Mouse (Mus musculus): ENCODE measurements around the gene Catsperg1.
"Not testable (repeated sequence)": the region's sequence is repeated elsewhere in the genome, so short reads cannot be mapped to it uniquely, and the experiment has no call there.

The Catsperg1 gene

DNA sequence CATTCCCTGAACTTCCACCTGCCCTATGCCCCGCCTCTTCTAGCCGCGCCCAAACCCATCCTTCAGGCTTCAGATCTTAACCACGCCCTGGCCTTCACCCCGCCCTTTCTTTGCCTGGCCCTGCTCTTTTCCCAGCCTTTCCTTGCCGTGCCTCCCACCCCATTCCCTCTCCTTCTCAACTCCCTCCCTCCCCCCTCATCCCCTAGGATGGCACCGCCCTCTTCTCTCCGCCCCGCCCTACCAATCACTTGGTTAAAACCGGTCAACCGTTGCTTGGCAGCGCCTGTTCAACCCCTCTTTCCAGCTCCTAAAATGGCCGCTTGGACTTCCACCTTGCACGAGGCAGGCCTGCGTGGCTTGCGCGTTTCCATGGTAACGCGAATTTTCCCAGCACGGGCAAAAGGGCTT, at the start of gene Catsperg1:
TSS of gene Catsperg1 (minus strand) at position 361 of the 408 bp plus-strand sequence.
- DNase-seq (ENCODE audit: low spot score): no peak

DNA sequence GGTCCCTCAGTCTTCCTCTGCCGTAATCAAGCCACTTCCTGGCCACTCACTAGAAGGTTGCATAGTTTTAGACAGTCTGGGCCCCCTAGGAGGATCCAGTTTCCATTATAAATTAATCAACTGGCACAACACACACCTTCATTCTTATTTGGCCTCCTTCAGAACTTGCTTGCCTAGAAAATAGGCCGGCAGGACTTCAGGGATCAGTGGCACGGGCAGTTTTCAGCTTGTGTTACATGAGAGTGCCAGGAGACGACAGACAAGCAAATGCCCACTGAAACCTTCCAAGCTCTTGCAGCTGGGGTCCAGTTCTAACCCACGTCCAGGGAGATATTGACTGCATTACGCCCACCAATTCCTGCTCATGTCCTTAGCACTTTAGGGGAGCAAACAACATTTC, 48.3 kb upstream of the Catsperg1 start:
- no peak for DNase-seq (ENCODE audit: low spot score)

DNA sequence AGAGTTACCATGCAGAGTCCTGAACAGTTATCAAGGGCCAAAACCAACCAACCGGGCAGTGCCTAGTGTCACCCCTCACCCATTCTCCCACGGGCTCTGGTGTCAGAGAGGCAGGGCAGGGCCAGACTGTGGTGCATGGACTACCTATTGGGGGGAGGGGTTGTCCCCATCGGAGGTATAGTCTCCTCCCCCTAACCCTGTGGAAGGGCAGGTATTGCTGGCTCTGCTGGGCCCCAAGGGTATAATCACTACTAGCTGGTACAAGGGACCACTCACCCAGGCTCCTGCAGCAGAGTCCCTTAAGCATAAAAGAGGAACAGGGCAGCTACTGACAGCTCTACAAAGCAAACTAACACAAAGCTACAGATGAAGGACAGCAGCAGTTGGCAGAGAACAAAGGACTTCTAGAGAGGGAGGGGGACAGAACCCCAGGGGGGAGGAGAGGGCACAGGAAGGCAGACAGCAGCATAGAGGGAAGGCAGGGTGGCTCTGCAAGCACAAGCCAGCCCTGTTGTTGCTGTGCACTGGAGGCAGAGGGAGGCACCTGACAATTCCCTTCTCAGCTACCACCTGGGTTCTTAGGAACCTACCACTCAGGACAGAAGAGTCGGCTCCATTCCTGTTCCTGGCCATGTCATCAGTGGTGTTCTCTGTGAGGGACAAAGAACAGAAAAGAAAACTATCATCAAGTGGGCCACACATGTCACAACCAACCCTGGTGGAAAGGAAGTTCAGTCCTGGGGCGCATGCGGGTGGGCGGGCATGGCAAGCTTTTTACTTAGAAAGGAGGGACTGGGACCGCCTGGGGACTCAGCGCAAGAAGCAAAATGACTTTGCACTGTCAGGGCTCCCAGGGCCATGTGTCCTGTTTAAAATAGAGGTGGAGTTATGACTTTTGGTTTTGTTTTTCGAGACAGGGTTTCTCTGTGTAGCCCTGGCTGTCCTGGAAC, 46.2 kb upstream of the Catsperg1 start:
- DNase-seq (ENCODE audit: low spot score): no peak

DNA sequence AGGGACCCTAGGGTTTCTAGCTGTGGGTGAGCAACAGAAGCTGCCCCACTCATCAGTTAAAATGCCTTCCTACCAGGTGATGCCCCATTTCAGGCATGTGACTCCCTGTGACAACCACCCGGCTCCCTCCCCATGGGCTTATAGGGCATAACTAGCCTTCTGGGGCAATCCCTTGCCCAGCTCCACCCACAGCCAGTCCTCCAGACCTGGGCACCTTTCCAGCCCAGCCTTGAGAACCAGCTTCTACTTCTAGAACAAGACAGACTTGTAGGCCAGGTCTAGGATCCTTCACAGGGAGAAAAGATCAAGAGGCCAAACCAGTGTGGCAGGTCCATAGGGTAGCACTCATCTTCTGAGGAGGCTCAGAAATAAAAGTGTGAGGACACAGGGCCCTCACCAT, 43.5 kb upstream of the Catsperg1 start:
- no peak for DNase-seq (ENCODE audit: low spot score)

DNA sequence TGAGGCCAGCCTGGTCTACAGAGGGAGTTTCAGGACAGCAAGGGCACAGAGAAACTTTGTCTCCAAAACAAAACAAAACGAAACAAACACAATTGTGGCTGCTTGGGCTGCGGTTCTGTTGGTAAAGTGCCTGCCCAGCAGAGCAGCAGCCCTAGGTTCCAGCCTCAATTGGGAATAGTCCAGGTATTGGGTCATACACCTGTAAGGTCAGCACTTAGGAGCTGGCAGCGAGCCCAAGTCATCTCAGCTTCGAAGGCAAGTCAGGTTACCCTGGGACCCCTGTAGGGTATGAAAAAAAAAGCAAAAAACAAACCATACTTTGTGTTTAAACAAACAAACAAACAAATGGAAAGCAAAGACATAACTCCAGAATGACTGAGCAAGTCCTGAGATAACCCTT, 42.0 kb upstream of the Catsperg1 start:
- DNase-seq (ENCODE audit: low spot score): no peak

DNA sequence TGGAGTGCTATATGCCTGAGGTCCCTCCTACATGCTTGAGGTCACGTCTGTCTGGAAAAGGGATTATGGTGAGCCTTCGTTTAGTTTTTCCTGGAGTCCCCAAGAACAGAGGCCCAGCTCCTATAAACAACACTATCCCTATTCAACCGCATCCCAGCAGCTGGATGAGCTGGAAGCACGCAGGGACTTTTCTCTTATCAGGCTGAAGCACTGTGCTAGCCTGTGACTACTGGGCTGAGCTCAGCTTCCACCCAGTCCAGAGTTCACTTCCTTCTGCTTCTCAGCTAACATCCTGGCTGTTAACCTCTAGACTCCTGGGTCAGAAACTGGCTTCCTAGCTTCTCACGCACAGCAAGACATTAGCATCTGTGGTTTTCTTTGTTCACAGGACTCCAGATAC, 40.0 kb upstream of the Catsperg1 start:
- DNase-seq (ENCODE audit: low spot score): no peak

DNA sequence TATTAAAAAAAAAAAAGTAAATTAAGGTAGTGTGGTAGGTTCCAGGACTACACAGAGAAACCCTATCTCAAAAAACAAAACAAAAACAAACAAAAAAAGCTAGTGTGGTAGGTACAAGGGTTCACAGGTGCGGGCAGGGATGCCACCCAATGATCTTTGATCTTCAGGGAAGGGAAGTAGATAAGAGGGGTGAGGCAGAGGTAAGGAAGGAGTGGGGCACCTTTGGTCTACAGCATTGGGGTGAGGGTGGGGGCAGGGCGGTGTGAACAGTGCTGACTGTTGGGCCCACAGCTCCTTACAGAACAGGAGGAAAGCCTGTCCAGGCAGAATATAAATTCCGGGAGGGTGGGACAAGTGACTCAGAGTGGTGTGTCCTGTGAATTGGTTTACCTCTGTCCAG, 37.3 kb upstream of the Catsperg1 start:
- DNase-seq (ENCODE audit: low spot score): no peak

DNA sequence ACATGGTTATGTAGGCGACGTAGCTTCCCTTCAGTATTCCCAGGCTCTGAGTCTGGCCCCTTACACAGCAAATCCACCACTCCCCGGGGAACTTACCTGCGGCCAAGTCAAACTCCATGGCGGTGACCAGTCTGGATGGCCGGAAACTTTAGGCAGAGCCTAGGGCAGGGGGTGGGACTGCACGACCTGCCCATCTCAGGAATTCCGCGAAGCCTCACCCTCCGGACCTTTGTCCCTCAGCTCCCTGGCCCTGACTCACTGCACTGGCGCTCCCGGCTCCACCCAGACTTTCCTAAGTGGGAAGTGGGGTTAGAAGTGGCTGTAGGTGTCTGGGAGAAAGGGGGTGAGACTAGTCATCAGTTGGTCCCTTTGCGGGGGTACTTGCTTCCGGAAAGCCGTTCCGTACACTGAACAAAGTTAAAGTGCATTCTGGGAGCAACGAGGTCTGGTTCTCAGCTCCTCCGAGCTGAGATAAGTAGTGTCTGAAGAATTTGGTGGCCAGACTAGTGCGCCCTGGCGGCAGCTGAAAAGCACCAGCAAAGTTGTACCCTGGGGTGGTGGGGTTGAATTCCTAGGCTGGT, 34.5 kb upstream of the Catsperg1 start, which contains the start of gene 2200002D01Rik:
TSS of gene 2200002D01Rik (minus strand) at position 206 of the 581 bp plus-strand sequence.
- no peak for DNase-seq (ENCODE audit: low spot score)

DNA sequence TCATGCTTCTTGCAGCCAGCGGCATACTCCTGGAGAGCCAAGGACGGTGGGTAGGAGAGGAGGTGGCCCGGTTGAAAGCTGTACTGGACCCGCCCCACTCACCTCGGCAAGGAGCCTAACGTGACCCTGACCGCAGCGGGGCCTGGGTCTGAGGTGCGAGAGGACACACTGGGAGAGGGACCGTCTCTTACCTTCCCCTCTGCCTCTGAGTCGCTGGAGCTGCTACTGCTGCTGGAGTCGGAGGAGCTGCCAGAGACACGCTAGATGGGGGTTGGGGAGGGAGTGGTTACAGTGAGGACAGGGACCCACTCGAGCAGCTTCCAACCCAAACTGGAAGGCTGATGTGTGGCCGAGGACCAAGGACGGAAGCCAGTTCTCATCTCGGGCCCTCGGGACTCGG, 33.9 kb upstream of the Catsperg1 start:
- no peak for DNase-seq (ENCODE audit: low spot score)

DNA sequence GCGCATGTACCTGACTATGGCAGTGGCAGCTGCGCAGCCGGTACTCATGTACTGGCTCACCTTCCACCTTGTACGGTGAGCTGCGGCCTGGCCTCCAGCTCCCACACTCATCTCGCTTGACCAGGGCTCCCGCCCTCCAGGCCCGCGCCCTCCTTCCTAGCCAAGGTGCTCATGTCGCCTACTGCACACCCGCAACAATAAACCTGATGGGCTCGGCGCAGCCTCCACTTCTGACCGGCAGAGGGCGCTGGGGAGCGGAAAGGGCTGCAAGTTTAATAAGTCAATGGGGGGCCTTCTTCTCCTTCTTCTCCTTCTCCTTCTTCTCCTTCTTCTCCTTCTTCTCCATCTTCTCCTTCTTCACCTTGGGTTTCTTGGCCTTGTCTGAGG, 33.5 kb upstream of the Catsperg1 start:
- peak; percentile 65 for DNase-seq (ENCODE audit: low spot score)

DNA sequence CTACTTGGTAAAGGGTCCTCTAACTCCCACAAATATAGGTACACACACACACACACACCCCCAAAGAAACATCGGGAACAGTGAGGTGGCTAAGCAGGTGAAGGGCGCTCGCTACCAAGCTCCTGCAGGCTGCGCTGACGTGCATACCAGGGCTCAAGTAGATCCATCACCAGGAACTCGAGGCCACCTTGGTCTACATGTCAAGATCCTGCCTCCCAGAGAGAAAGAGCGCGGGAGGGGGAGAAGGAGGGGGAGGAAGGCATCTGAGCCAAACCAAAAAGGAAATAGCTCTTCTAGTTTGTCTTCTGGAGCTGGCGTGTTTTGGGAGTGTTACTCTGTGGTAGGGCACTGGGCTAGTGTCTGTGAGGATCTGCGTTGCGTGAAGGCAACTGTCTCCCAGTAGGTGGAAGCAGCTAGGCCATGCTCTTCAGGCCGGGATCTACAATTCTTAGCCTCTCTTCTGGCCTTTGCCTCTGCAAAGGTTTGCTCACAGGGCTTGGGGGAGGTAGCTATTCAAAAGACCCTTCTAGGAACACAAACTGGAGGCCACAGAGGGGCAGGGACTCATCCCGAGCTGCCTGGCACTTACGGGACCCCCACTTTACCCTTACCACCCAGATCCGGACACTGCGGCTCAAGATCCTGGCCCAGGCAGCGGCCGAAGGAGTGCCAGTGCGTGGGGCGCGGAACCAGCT, 32.9 kb upstream of the Catsperg1 start:
- no peak for DNase-seq (ENCODE audit: low spot score)

DNA sequence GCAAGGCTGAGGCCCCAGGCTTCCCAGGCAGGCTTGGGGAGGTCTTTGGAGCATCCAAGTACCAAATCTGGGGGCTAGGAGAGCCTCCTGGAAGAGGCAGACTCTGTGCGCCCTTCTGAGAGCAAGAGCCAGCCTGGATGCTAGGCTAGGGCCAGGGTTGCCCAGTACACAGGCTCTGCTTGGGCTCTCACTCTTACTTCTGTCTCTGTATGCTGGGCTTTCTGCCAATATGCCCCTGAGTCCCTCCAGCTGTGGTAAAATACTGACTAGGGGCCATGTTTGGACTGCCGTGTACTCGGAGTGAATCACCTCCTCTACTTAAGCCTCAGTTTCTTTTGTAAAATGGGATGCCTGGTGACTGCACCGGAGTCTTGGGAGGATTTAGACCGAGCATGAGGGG, 32.2 kb upstream of the Catsperg1 start:
- DNase-seq (ENCODE audit: low spot score): no peak

DNA sequence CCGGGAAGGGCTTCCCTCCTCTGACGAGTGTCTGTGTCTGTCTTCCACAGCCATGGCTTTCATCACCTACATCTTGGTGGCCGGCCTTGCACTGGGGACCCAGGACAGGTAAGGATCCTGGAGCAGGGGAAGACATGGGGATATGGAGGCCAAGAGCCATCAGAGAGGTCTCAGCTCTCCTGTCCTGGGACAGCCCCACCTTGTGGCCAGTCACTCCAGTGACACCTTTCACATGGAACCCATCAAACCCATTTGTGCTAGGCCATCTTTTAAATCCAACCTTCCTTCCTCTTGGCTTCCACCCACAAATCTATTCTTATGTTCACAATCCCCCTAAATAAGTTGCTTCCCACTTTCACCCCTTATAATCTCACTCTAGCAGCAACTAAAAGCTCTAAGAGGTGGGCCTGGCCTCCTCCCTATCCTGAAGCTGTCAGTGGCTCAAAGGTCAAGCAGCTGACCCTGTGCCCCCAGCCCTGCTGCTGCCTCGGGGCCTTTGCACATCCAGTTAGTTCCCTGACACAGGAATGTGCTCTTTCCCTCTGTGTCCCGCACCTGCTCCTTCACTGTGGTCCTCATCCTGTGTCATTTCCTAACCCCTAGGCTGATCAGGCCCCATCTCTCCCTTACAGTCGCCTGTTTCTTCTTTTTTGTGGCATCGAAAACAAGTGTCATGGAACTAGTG, 31.0 kb upstream of the Catsperg1 start:
- no peak for DNase-seq (ENCODE audit: low spot score)

DNA sequence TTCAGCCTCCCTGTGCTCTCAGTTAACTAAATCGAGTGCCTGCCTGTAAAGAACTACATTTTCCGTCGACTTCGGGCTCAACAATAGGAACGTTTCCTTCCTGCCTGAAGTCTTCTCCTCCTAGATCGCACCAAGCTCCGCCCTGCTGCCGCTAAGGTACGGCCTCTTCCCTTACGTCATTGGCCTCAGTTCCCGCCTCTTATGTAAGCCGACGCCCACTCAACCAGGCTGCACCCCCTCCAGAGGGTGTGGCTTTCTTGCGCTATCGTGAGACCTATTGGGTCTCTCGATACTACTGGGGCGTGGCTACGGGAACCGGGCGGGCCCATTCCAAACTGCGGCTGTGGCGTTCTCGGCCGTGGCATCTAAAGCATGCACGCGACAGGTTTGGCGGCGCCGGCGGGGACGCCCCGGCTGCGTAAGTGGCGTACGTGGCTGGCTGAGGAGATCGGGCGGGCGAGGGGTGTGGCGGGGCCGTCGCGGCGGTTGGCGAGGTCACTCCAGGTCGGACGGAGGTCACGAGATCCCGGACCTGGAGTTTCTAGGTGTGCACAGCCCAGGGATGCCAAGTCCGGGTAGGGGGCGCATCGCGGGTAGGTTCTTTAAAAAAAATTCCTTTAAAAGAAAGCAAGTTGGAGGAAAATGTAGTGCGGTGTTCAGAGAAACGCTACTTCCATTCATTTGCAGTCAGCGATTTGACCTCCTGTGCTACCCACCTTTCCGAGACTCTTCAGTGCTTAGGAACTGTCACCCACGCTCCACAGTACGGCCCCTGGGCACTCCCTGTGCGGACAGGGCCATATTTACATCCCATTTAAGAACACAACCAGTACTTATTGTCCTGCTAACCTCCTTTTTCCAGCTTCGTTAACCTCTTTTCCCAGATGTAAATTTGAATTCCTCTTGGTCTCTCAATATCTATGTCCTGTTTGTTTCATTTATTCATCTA, 24.5 kb upstream of the Catsperg1 start, which contains the start of gene Yif1b:
TSS of gene Yif1b (plus strand) at position 311 of the 949 bp plus-strand sequence.
- DNase-seq (ENCODE audit: low spot score): peak; percentile 99

DNA sequence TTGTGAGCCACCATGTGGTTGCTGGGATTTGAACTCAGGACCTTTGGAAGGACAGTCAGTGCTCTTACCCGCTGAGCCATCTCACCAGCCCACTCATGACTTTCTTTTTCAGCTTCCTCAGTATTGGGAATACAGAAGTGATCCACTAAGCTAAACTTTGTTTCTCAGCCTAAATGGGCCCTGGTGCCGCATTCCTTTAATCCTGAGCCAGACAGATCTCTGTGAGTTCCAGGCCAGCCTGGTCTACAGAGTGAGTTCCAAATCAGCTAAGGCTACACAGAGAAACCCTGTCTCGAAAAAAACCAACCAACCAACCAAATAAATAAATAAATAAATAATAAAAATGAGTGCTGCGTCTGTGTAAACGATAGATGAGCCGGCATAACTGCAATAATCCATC, 23.8 kb upstream of the Catsperg1 start:
- DNase-seq (ENCODE audit: low spot score): not testable (repeated sequence)

DNA sequence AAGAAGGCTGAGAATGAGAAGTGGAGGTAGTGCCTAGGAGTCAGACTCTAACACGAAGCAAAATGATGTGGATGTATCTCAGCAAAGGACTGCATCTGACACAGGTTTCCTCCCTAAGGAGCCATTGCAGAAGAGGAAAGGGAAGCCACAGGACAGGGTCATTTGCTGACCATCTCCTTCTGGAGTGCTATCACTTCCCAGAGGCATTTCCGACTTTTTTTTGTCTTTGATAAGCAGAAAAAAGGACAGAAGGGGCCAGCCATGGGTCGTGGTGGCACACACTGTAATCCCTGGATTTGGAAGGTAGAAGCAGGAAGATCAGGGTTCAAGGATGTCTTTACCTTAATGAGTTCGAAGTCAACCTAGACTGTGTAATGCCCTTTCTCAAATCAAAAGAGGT, 22.8 kb upstream of the Catsperg1 start:
- no peak for DNase-seq (ENCODE audit: low spot score)

DNA sequence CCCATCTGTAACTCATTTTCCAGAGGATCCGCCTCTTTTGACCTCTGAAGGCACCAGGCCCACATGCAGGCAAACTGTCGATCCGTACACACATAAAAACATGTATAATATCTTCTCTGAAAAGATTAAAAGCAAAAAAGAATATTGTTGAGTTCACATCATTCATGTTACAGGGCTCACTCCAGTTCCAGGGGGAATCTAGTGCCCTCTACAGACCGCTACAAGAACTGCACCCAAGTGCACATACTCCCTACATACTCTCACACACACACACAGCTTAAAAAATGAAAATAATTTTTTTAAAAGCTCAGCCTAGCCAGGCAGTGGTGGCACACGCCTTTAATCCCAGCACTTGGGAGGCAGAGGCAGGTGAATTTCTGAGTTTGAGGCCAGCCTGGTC, 20.8 kb upstream of the Catsperg1 start:
- no peak for DNase-seq (ENCODE audit: low spot score)

DNA sequence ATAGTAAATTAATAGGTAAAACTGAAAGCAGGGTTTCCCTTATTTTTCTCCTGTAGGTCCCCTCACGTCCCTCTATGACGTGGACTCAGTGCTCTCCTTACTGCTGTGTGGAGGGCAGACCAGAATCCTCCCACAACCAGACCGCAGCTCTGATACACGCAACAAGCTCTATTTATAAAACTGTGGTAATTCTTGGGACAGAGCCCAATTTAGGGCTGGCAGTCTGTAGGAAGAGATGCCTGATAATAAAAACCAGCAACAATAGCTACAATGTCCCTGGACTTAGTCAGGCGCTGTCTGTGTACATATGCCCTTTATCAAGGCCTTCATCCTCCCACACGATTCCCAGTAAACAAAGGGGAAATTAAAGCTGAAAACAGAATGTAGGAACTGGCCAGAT, 19.9 kb upstream of the Catsperg1 start:
- DNase-seq (ENCODE audit: low spot score): no peak

DNA sequence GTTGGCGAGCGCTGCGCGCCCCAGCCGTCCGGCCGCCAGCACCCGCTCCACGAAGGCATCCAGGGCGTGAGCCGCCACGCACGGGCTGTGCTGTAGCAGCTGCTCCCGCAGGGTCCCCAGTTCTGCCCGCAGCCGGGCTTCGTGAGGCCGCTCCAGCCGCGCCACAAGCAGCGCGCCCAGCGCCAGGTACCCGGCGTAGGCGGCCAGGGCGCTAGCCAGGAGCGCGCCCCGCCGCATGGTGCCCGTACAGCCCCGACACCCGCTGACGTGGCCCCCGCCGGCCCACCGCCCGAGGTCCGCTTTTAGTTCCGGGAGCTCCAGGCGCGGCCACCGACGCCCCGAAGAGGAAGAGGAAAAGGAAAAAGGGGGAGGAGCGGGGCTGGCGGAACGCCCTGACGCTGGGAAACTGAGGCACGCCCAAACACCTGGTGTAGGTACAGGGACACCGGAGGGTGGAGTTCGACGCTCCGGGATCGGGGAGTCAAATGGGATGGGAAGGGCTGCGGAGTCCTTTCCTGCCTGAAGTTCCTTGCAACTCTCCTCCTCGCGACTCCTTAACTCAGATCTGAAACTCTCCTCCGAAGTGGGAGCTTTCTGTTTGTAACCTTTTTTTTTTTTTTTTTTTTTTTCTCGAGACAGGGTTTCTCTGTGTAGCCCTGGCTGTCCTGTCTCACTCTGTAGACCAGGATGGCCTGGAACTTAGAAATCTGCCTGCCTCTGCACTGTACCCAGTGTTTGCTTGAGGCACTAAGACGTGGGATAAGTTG, 18.6 kb upstream of the Catsperg1 start, which contains the start of gene Kcnk6:
TSS of gene Kcnk6 (minus strand) at position 269 of the 767 bp plus-strand sequence.
- DNase-seq (ENCODE audit: low spot score): no peak

DNA sequence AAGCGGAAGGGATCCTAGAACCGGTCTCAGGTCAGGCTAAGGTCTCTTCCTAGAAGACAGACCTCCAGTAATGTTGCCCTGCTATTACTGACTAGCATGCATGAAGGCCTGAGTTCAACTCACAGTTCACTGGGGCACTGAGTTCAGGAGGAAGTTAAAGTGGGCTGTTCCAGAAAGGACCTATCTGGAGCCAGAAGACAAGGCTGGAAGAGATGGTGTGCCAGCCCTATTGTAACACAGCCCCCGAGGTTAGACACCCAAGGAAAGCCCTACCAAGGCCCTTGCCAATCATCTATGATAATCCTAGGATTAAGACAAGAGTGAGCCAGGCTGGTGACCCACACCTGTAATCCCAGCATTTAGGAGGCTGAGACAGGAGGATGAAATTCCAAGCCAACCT, 17.7 kb upstream of the Catsperg1 start:
- no peak for DNase-seq (ENCODE audit: low spot score)

All from spleen, adult 12 weeks (tissue).